Mouse (Mus musculus): Measurements from ENCODE around the gene Immp2l. TPM values are rescaled to one million over a fixed set of nuclear protein-coding genes. Genes with fewer than 3 reads are reported as not detected.

The Immp2l gene
- polyA plus RNA-seq, 1 experiment from 2014 or later, result 12.5 TPM

DNA sequence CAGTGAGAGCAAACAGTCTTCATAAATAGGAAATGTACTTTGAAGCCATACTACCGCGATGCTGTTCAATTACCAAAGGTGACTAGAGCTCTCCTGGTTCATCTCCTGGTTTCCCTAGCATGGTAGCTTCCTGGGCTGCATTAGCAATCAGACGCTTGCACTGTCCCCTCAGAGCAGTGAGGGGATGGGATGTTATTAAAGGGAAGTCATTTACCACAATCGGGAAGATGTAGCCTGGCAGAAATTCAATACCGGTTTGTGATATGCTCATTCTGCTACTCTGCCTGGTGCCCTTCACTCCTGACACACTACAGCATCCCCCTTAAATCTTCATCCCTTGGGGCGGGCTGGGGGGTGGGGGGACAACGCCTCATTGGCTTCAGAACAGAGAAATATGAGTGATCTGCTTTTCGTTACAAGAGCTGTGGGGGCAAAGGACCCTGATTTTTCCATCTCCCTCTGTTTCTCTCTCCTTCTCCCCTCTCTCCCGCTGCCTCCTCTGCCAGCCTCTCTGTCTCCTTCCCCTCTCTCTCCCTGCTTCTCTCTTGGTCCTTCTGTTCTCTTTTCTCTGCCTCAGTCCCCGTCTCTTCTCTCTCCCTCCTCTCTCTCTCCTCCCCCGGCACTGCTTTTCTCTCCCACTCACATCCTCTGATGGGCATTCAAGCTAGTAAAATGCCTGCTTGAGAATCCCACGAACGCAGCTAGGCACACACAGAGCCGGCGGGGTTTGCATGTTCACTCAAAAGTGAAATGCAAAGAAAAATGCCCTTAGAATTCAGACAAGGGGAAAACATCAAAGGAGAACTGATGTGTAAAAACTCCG, 461.0 kb downstream of the Immp2l start:
- no peak overlapping the region for H3K4me2 ChIP-seq (ENCODE audit: low read depth, low read length)
- no peak overlapping the region for H3K27ac ChIP-seq (ENCODE audit: low read length)
- H3K9me3 ChIP-seq (replicated peaks; ENCODE audit: control insufficient read depth, low read length), result no peaks in the 10 kb centered on the region
- WGBS (ENCODE audit: insufficient replicate concordance), result 38% methylated on average over 16 of the region's 16 CpGs
- H3K9ac ChIP-seq (ENCODE audit: low read depth, low read length), result no peak overlapping the region
- H3K4me3 ChIP-seq (ENCODE audit: low read depth, low read length), result no peak overlapping the region
- no peaks in the 10 kb centered on the region for H3K4me1 ChIP-seq (ENCODE audit: control insufficient read depth, low read depth, low read length)
- ATAC-seq (ENCODE audit: low read depth), result no peak
- no peaks in the 10 kb centered on the region for H3K36me3 ChIP-seq (ENCODE audit: control insufficient read depth, insufficient read depth)
- 0 out of 2 replicates have a peak, but pooled peaks cover 6% of the 10 kb centered on the region for H3K27me3 ChIP-seq (ENCODE audit: control insufficient read depth, insufficient read depth, low read depth, low read length)

- ATAC-seq (ENCODE audit: low read depth), result peak; percentile 43; the same call in 1 of the 2 replicates
- Histone ChIP-seq H3K4me2 (ENCODE audit: low read depth, low read length) (no peak overlapping the region), H3K27ac (ENCODE audit: low read length) (no peak overlapping the region), H3K9ac (ENCODE audit: low read depth, low read length) (no peak overlapping the region), H3K9me3 (replicated peaks; ENCODE audit: control insufficient read depth, low read length) (no peaks in the 10 kb centered on the region), H3K36me3 (ENCODE audit: control insufficient read depth, insufficient read depth) (no peaks in the 10 kb centered on the region), H3K27me3 (ENCODE audit: control insufficient read depth, insufficient read depth, low read depth, low read length) (0 out of 2 replicates have a peak, but pooled peaks cover 6% of the 10 kb centered on the region), H3K4me3 (ENCODE audit: low read depth, low read length) (no peak overlapping the region), H3K4me1 (ENCODE audit: control insufficient read depth, low read depth, low read length) (no peaks in the 10 kb centered on the region)
- WGBS (ENCODE audit: insufficient replicate concordance), result 22% methylated on average over 12 of the region's 12 CpGs
These were observed 461.8 kb downstream of the Immp2l start for GRCm38 (mm10) chr12:41485512-41486215.

DNA sequence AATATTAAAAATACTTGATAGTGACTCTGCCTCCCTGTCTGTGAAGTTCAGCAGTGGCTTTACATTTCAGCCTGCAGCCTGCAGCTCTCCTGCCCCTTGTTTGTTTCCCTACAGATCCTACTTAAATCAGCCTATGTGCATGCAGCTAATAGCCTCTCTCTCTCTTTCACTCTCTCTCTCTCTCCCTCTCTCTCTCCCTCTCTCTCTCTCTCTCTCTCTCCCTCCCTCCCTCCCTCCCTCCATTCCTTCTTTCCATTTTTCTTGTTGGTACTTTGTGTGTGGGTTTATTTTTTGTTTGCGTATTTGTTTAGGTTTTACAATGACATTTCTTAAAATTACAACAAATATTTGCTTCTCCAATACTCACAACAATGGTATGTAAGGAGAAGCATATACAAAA, 462.4 kb downstream of the Immp2l start, which contains the start of gene Lrrn3:
TSS of gene Lrrn3 (minus strand) at position 101 of the 400 bp plus-strand sequence.
- Histone ChIP-seq H3K9ac (ENCODE audit: low read depth, low read length) (no peak within 1 kb of the TSS), H3K4me3 (ENCODE audit: low read depth, low read length) (no peak within 1 kb of the TSS), H3K27ac (ENCODE audit: low read length) (no peak within 1 kb of the TSS), H3K9me3 (replicated peaks; ENCODE audit: control insufficient read depth, low read length) (no peaks in the 10 kb centered on the region), H3K4me1 (ENCODE audit: control insufficient read depth, low read depth, low read length) (no peaks in the 10 kb centered on the region), H3K36me3 (ENCODE audit: control insufficient read depth, insufficient read depth) (no peaks in the 10 kb centered on the region), H3K4me2 (ENCODE audit: low read depth, low read length) (no peak within 1 kb of the TSS), H3K27me3 (ENCODE audit: control insufficient read depth, insufficient read depth, low read depth, low read length) (0 out of 2 replicates have a peak, but pooled peaks cover 6% of the 10 kb centered on the region)
- no peak for ATAC-seq (ENCODE audit: low read depth)
- WGBS (ENCODE audit: insufficient replicate concordance), result 81% methylated on average over 1 of the region's 1 CpGs

- Histone ChIP-seq H3K27ac (ENCODE audit: low read length) (no peak overlapping the region), H3K36me3 (ENCODE audit: control insufficient read depth, insufficient read depth) (no peaks in the 10 kb centered on the region), H3K4me1 (ENCODE audit: control insufficient read depth, low read depth, low read length) (no peaks in the 10 kb centered on the region), H3K9ac (ENCODE audit: low read depth, low read length) (no peak overlapping the region), H3K9me3 (replicated peaks; ENCODE audit: control insufficient read depth, low read length) (no peaks in the 10 kb centered on the region), H3K27me3 (ENCODE audit: control insufficient read depth, insufficient read depth, low read depth, low read length) (0 out of 2 replicates have a peak, but pooled peaks cover 6% of the 10 kb centered on the region), H3K4me2 (ENCODE audit: low read depth, low read length) (no peak overlapping the region), H3K4me3 (ENCODE audit: low read depth, low read length) (no peak overlapping the region)
- WGBS (ENCODE audit: insufficient replicate concordance), result 26% methylated on average over 5 of the region's 5 CpGs
- ATAC-seq (ENCODE audit: low read depth), result no peak
These were observed 463.1 kb downstream of the Immp2l start for GRCm38 (mm10) chr12:41487005-41487404.

DNA sequence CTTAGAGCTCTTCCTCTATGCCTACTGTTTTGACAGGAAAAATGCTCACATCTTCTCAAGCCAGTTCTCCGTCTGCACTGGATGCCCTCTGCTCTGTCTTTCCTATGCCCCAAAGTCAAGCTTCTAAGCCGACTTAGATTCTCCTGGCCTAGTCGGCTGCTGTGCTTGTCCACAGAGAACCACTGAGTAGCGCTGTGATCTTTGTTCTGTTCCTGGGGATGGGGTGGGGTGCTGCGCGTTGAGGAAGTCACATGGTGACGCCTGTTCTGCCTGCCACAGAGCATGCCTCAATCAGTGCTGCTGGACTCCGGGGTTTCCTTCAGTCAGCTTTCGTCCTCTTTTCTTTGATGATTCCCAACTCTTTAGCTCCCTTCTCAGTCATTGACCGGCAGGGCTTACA, 470.7 kb downstream of the Immp2l start:
- ATAC-seq (ENCODE audit: low read depth), result no peak
- Histone ChIP-seq H3K27me3 (ENCODE audit: control insufficient read depth, insufficient read depth, low read depth, low read length) (no peaks in the 10 kb centered on the region), H3K9ac (ENCODE audit: low read depth, low read length) (no peak overlapping the region), H3K27ac (ENCODE audit: low read length) (no peak overlapping the region), H3K9me3 (replicated peaks; ENCODE audit: control insufficient read depth, low read length) (no peaks in the 10 kb centered on the region), H3K4me1 (ENCODE audit: control insufficient read depth, low read depth, low read length) (no peaks in the 10 kb centered on the region), H3K4me3 (ENCODE audit: low read depth, low read length) (no peak overlapping the region), H3K4me2 (ENCODE audit: low read depth, low read length) (no peak overlapping the region), H3K36me3 (ENCODE audit: control insufficient read depth, insufficient read depth) (no peaks in the 10 kb centered on the region)
- WGBS (ENCODE audit: insufficient replicate concordance), result 34% methylated on average over 10 of the region's 10 CpGs

DNA sequence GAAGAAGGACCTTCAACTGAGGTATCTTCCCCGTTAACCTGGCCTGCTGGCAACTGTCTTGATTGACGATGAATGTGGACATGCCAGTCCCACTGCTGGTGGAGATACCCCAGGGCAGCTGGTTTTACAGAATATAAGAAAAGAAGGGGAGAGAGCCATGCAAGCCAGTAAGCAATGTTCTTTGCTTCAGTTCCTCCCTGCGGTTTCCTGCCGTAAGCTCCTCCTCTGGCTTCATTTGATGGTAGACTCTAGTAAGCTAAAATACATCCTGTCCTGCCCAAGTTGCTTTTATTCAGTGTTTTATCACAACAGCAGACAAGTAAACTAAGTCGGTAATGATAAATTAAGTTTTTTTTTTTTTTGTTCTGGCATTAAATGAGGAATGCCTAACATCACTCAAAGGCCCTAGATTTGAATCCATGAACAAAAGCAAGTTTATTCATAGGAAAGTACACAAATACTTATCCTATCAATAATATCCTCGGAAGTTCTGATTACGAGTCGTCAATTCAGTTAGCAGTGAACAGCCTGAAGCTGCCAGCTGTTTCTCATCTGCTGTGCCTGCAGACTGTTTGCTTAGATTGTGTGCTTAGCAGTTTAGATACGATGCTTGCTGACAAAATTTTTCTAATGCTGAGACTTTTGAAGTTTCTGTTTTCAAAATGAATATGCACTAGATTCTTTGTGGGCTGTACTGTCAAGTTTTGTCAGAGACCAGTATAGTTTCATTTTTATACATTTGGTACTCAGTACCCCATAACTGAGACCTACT, 476.3 kb downstream of the Immp2l start:
- 55% methylated on average over 9 of the region's 9 CpGs for WGBS (ENCODE audit: insufficient replicate concordance)
- Histone ChIP-seq H3K4me1 (ENCODE audit: control insufficient read depth, low read depth, low read length) (no peaks in the 10 kb centered on the region), H3K4me2 (ENCODE audit: low read depth, low read length) (no peak overlapping the region), H3K9ac (ENCODE audit: low read depth, low read length) (no peak overlapping the region), H3K9me3 (replicated peaks; ENCODE audit: control insufficient read depth, low read length) (no peaks in the 10 kb centered on the region), H3K27me3 (ENCODE audit: control insufficient read depth, insufficient read depth, low read depth, low read length) (no peaks in the 10 kb centered on the region), H3K36me3 (ENCODE audit: control insufficient read depth, insufficient read depth) (no peaks in the 10 kb centered on the region), H3K27ac (ENCODE audit: low read length) (no peak overlapping the region), H3K4me3 (ENCODE audit: low read depth, low read length) (no peak overlapping the region)
- ATAC-seq (ENCODE audit: low read depth), result no peak

- 65% methylated on average over 4 of the region's 4 CpGs for WGBS (ENCODE audit: insufficient replicate concordance)
These were observed 484.7 kb downstream of the Immp2l start for GRCm38 (mm10) chr12:41508610-41509009.

DNA sequence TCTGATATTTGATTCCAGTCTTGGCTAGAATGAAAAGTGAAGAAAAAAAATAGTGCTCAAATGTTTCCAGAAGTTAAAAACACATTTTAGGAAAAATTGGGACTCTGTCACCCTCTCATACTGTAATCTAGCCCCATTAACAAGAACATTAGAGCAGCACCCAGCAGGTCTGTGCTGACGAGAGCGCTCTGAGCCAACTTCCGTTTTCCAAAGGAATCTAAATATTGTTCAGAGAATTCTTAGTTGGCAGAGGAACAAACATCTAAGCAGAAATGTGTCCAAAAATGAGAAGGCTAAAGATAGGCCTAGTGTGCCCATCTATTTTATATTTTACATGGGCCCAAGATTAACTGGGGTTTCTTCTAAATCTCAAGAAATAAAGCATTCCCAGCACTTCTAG, 486.7 kb downstream of the Immp2l start:
- Histone ChIP-seq H3K4me1 (ENCODE audit: control insufficient read depth, low read depth, low read length) (no peaks in the 10 kb centered on the region), H3K9ac (ENCODE audit: low read depth, low read length) (no peak overlapping the region), H3K27ac (ENCODE audit: low read length) (no peak overlapping the region), H3K4me3 (ENCODE audit: low read depth, low read length) (no peak overlapping the region), H3K4me2 (ENCODE audit: low read depth, low read length) (no peak overlapping the region), H3K36me3 (ENCODE audit: control insufficient read depth, insufficient read depth) (no peaks in the 10 kb centered on the region), H3K27me3 (ENCODE audit: control insufficient read depth, insufficient read depth, low read depth, low read length) (no peaks in the 10 kb centered on the region), H3K9me3 (replicated peaks; ENCODE audit: control insufficient read depth, low read length) (no peaks in the 10 kb centered on the region)
- WGBS (ENCODE audit: insufficient replicate concordance), result 65% methylated on average over 3 of the region's 3 CpGs
- ATAC-seq (ENCODE audit: low read depth), result no peak

More at GRCm38 (mm10) chr12:41508610-41509009, 484.7 kb downstream of the Immp2l start:
- H3K27ac ChIP-seq (ENCODE audit: low read length), result no peak overlapping the region
- H3K4me1 ChIP-seq (ENCODE audit: control insufficient read depth, low read depth, low read length), result no peaks in the 10 kb centered on the region
- H3K9me3 ChIP-seq (replicated peaks; ENCODE audit: control insufficient read depth, low read length), result no peaks in the 10 kb centered on the region
- no peaks in the 10 kb centered on the region for H3K27me3 ChIP-seq (ENCODE audit: control insufficient read depth, insufficient read depth, low read depth, low read length)
- H3K4me2 ChIP-seq (ENCODE audit: low read depth, low read length), result no peak overlapping the region
- H3K4me3 ChIP-seq (ENCODE audit: low read depth, low read length), result no peak overlapping the region
- H3K36me3 ChIP-seq (ENCODE audit: control insufficient read depth, insufficient read depth), result no peaks in the 10 kb centered on the region
- no peak overlapping the region for H3K9ac ChIP-seq (ENCODE audit: low read depth, low read length)
- ATAC-seq (ENCODE audit: low read depth), result no peak

Data from liver, embryonic 16.5 days (tissue).